Mouse (Mus musculus) intestine, postnatal 0 days (tissue): Measurements from ENCODE around the gene Crygb. TPM values are rescaled to one million over a fixed set of nuclear protein-coding genes. Genes with fewer than 3 reads are reported as not detected.
A peak's percentile ranks its signal among the peaks of the same experiment; 100 is the strongest.
"Not testable (repeated sequence)": the region's sequence is repeated elsewhere in the genome, so short reads cannot be mapped to it uniquely, and the experiment has no call there.

Experiments used
- ATAC-seq: fragments of 200-750 bp; cut with Nextera tagmentation; 2 replicates; pipeline ENCODE4 v1.8.0; 2017; ENCODE audit warnings: mild to moderate bottlenecking, moderate TSS enrichment, moderate library complexity
- H3K27ac ChIP-seq: fragments of 300-500 bp; sonication (generic); 2 replicates; pipeline ENCODE4 v1.5.1; 2014; ENCODE audit warnings: mild to moderate bottlenecking, low read depth, low read length, moderate library complexity
- H3K27me3 ChIP-seq: fragments of 300-500 bp; sonication (generic); replicated peaks from 2 replicates; pipeline ENCODE4 v1.6.1; 2014; ENCODE audit warnings: low read length, mixed read lengths; ENCODE audit not compliant: control insufficient read depth, insufficient read depth
- H3K36me3 ChIP-seq: fragments of 300-500 bp; sonication (generic); 2 replicates; pipeline ENCODE4 v1.6.1; 2014; ENCODE audit warnings: mild to moderate bottlenecking, moderate library complexity; ENCODE audit not compliant: control insufficient read depth, insufficient read depth
- H3K4me1 ChIP-seq: fragments of 300-500 bp; sonication (generic); replicated peaks from 2 replicates; pipeline ENCODE4 v1.6.1; 2014; ENCODE audit warnings: antibody characterized with exemption, low read length, mixed read lengths; ENCODE audit not compliant: control insufficient read depth, insufficient read depth
- H3K4me2 ChIP-seq: fragments of 300-500 bp; sonication (generic); replicated peaks from 2 replicates; pipeline ENCODE4 v1.6.1; 2014; ENCODE audit warnings: low read depth, mild to moderate bottlenecking, moderate library complexity
- H3K4me3 ChIP-seq: fragments of 300-500 bp; sonication (generic); 2 replicates; pipeline ENCODE4 v1.5.1; 2014; ENCODE audit warnings: low read depth, low read length
- H3K9ac ChIP-seq: fragments of 300-500 bp; sonication (generic); 2 replicates; pipeline ENCODE4 v1.6.1; 2014; ENCODE audit warnings: mild to moderate bottlenecking, low read depth, low read length
- H3K9me3 ChIP-seq: fragments of 300-500 bp; sonication (generic); 2 replicates; pipeline ENCODE4 v1.6.1; 2016; ENCODE audit warnings: mixed run types; ENCODE audit not compliant: control insufficient read depth
- CTCF ChIP-seq: sonication (generic); IDR thresholded peaks from 2 replicates; pipeline ENCODE4 v1.5.1; 2016; ENCODE audit warnings: low read depth, mild to moderate bottlenecking, control low read depth, antibody characterized with exemption, moderate library complexity
- WGBS: fragments of 180-500 bp; shearing (Covaris S2); extraction: QIAGEN DNeasy Blood & Tissue Kit; methylation state at CpG from one replicate; pipeline ENCODE4 v1.1.7; 2014; 5-methylcytosine and 5-hydroxymethylcytosine counted together
- polyA plus RNA-seq: library from polyadenylated mRNA; unstranded; fragments of >200 nt; fragmentation: Nextera tagmentation; extraction: Ambion mirVana; gene quantifications from 2 replicates; pipeline ENCODE4 v1.2.1, GENCODE M21; 2015

Crygb gene
- polyA plus RNA-seq, 1 experiment from 2014 or later: not detected

DNA sequence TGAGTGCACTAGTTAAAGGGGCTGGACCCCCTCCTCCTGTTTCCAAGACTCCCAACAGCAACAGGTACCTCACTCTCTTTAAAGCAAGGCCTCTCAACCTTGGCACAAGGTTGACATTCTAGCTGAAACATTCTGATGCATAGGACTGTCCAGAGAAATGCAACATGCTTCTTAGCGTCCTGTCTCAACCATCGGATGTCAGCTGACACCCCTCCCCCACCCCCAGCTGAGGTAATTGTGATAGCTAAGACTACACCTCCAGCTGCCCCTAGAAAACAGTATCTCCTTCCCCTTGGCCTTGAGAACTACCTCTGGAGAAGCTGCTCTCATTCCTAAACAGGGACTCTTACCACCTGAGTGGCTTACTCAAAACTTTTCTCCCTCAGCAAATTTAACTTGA is 29.9 kb downstream of the Crygb start:
- no peak for ATAC-seq
- Histone ChIP-seq H3K27ac (no peak overlapping the region), H3K9ac (no peak overlapping the region), H3K27me3 (no peaks in the 10 kb centered on the region), H3K4me2 (no peak overlapping the region), H3K4me3 (no peak overlapping the region), H3K4me1 (no peaks in the 10 kb centered on the region), H3K9me3 (no peaks in the 10 kb centered on the region), H3K36me3 (no peaks in the 10 kb centered on the region)
- whole genome bisulfite sequencing: 24% methylated on average over 2 of the region's 2 CpGs
- TF ChIP-seq CTCF: no peak

DNA sequence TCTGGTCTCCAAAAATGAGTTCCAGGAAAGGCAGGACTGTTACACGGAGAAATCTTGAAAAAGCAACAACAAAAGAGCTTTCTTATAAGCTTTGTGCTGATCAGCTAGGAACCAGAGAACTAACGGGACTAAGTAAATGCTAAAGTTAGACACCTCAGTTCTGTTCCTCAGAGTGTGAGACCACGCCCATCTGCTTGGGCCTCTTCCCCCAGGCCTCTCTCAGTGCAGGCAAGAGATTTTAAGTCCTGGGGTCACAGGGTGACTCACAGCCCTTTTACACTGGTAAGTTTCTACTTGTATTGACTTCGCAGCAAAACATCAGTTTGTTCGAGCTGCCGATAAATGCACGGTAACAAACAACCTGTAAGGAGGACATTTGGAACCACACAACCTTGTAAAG is 30.4 kb downstream of the Crygb start:
- no peaks in the 10 kb centered on the region for H3K27me3 ChIP-seq
- no peak for ATAC-seq
- H3K9ac ChIP-seq: no peak overlapping the region
- no peaks in the 10 kb centered on the region for H3K36me3 ChIP-seq
- no peak overlapping the region for H3K4me2 ChIP-seq
- H3K9me3 ChIP-seq: no peaks in the 10 kb centered on the region
- WGBS: 63% methylated on average over 7 of the region's 7 CpGs
- H3K4me1 ChIP-seq: no peaks in the 10 kb centered on the region
- H3K4me3 ChIP-seq: no peak overlapping the region
- TF ChIP-seq CTCF: no peak
- H3K27ac ChIP-seq: no peak overlapping the region

DNA sequence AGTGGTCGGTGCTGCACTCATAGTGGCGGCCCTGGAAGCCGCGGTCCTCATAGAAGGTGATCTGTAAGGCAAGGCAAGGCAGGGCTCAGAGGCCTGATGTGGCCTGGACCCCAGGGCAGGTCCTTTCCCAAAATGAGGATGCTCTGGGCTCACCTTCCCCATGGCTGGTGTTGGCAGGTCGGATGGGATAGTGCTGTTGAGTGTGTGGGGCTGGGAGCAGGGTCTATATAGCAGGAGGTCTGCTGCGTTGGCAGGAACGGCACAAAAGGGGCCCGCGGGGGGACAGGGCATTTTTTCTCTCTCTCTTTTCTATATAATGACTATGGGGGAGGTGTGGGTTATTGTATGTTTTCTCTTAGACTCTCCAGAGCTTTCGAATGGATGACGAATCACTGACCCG is 31.1 kb downstream of the Crygb start, which contains the start of gene Cryge:
Cryge (minus strand) TSS at position 198 of the 400 bp plus-strand sequence.
- H3K36me3 ChIP-seq, ATAC-seq, H3K9me3 ChIP-seq, H3K27me3 ChIP-seq, H3K27ac ChIP-seq, H3K9ac ChIP-seq, H3K4me1 ChIP-seq, H3K4me3 ChIP-seq, H3K4me2 ChIP-seq: not testable (repeated sequence)
- WGBS: 68% methylated on average over 8 of the region's 12 CpGs

DNA sequence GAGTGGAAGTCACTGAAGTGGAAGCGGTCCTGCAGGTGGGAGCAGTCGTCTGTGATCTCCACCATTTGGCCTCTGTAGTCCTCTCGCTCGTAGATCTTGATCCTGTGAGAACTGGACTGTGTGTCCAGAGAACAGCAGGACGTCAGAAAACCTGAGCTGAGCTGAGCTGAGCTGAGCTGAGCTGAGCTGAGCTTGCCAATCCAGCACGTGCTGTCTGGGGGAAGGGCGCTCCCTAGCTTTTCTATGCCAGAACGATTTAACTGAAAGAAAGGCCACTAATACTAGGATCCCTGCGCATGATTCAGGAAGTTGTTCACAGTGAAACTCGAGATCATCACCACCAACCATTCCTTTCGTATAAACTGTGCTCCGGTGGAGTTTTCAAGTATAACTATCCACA is 33.3 kb downstream of the Crygb start:
- no peak for ATAC-seq
- Histone ChIP-seq H3K9me3 (no peaks in the 10 kb centered on the region), H3K4me3 (no peak overlapping the region), H3K4me1 (no peaks in the 10 kb centered on the region), H3K27ac (no peak overlapping the region), H3K9ac (no peak overlapping the region), H3K36me3 (no peaks in the 10 kb centered on the region), H3K27me3 (no peaks in the 10 kb centered on the region), H3K4me2 (no peak overlapping the region)
- no peak for TF ChIP-seq CTCF
- 62% methylated on average over 12 of the region's 12 CpGs for WGBS

DNA sequence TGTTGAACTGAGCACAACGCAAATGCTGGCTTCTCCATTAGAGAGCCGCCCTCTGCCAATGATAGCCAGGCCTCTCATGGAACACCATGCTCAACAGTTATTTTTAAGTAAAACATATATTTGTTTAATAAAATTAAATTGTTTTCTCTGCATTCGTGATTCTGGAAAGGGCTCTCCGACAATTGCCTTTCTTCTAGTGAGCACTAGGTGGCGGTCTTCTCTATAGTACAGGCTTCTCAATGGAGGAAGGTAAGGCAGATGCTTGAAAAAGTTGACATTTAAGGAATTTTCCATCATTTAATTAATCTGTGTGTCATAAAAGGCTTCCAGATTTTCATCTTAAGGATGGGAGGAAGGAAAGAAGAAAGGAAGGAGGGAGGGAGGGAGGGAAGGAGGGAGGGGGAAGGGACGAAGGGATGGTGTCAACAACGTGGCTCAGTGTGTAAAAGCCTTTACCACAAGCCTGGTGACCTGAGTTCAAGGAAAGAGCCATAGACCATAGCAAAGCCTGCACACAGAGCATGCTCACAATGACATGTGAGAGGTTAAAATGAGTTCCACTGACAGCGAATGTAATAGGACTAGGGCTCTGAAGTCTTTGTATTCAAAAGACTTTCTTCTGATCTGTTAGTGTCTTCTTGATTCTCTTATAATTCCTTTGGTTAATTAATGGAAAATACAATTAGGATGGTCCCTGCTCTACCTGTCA is 35.5 kb downstream of the Crygb start:
- Histone ChIP-seq H3K27ac (no peak overlapping the region), H3K4me2 (no peak overlapping the region), H3K36me3 (no peaks in the 10 kb centered on the region), H3K4me3 (no peak overlapping the region), H3K27me3 (no peaks in the 10 kb centered on the region), H3K4me1 (no peaks in the 10 kb centered on the region), H3K9ac (no peak overlapping the region), H3K9me3 (no peaks in the 10 kb centered on the region)
- whole genome bisulfite sequencing: 33% methylated on average over 8 of the region's 8 CpGs
- ATAC-seq: no peak
- peak; percentile 79 for TF ChIP-seq CTCF

DNA sequence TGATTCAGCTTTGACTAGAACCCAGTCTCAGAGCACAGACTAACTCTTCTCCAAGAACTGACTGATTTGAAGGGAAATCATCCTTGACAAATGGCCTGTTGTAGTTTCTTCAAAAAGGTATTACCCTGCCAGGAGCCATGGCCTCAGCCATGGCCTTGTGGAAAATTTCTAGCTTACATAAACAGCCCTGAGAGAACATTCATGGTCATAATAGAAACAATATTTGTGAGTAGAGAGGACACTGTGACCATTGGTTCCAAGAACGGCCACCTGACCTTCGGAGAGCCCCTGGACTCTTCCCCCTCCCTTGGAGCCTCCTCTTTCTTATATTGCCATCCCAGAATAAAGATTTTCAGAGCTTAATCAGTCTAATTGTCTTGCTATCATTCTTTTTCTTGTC is 38.7 kb downstream of the Crygb start:
- H3K4me3 ChIP-seq: no peak overlapping the region
- no peaks in the 10 kb centered on the region for H3K27me3 ChIP-seq
- H3K36me3 ChIP-seq: no peaks in the 10 kb centered on the region
- no peak overlapping the region for H3K4me2 ChIP-seq
- no peaks in the 10 kb centered on the region for H3K9me3 ChIP-seq
- WGBS: 82% methylated on average over 2 of the region's 2 CpGs
- no peak for TF ChIP-seq CTCF
- no peaks in the 10 kb centered on the region for H3K4me1 ChIP-seq
- no peak for ATAC-seq
- H3K9ac ChIP-seq: no peak overlapping the region
- no peak overlapping the region for H3K27ac ChIP-seq

DNA sequence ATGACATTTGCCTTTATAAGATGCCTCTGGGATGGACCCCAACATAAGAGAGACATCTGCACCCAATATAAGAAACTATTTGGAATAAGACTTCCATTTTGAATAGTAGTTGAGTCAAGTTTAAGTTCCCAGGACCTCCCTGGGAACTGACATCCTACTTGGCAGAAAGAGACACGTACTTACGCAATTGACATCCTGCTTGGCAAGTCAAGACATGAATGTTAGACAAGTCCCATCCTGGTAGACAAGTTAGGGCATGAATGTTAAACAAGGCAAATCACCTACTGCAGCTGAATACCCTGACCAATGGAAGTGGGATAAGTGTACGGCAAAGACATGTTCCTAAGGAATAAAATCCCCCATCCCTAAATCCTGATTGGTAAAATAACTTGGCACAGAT is 40.3 kb downstream of the Crygb start:
- Histone ChIP-seq H3K27me3 (no peaks in the 10 kb centered on the region), H3K4me3 (no peak overlapping the region)
- ATAC-seq: no peak

More for the DNA sequence above, 40.3 kb downstream of the Crygb start:
- Histone ChIP-seq H3K27ac (no peak overlapping the region), H3K36me3 (no peaks in the 10 kb centered on the region), H3K4me2 (no peak overlapping the region), H3K9me3 (no peaks in the 10 kb centered on the region), H3K4me1 (no peaks in the 10 kb centered on the region), H3K9ac (no peak overlapping the region)
- TF ChIP-seq CTCF: no peak
- WGBS: 94% methylated on average over 3 of the region's 3 CpGs
